Mouse (Mus musculus): ENCODE results near the gene Prdm2. TPM values are rescaled to one million over a fixed set of nuclear protein-coding genes. Genes with fewer than 3 reads are reported as not detected.

Gene Prdm2
- polyA plus RNA-seq, 1 experiment from 2014 or later, result 19.0 TPM

GRCm38 (mm10) chr4:143231790-143232422, 19.1 kb upstream of the Prdm2 start:
- Histone ChIP-seq H3K4me3 (no peak overlapping the region), H3K4me1 (no peaks in the 10 kb centered on the region), H3K36me3 (no peaks in the 10 kb centered on the region), H3K4me2 (replicated peaks) (no peak overlapping the region), H3K27me3 (replicated peaks) (no peaks in the 10 kb centered on the region), H3K27ac (no peak overlapping the region), H3K9me3 (peaks cover 5% of the 10 kb centered on the region; the same call in 1 of the 2 replicates), H3K9ac (no peak overlapping the region)
- 93% methylated on average over 10 of the region's 10 CpGs for WGBS
- ATAC-seq (ENCODE audit: low FRiP score, low read depth), result peak; percentile 50; the same call in 1 of the 2 replicates

- WGBS, result 72% methylated on average over 3 of the region's 3 CpGs
- Histone ChIP-seq H3K27me3 (replicated peaks) (no peaks in the 10 kb centered on the region), H3K9ac (no peak overlapping the region), H3K4me2 (replicated peaks) (no peak overlapping the region), H3K9me3 (peaks cover 5% of the 10 kb centered on the region; the same call in 1 of the 2 replicates), H3K36me3 (no peaks in the 10 kb centered on the region), H3K4me3 (no peak overlapping the region), H3K4me1 (no peaks in the 10 kb centered on the region), H3K27ac (no peak overlapping the region)
- ATAC-seq (ENCODE audit: low FRiP score, low read depth), result no peak
Observed at GRCm38 (mm10) chr4:143231110-143231509, 18.3 kb upstream of the Prdm2 start.

GRCm38 (mm10) chr4:143227976-143228375, 15.2 kb upstream of the Prdm2 start:
- 78% methylated on average over 5 of the region's 5 CpGs for WGBS
- no peaks in the 10 kb centered on the region for H3K27me3 ChIP-seq (replicated peaks)

DNA sequence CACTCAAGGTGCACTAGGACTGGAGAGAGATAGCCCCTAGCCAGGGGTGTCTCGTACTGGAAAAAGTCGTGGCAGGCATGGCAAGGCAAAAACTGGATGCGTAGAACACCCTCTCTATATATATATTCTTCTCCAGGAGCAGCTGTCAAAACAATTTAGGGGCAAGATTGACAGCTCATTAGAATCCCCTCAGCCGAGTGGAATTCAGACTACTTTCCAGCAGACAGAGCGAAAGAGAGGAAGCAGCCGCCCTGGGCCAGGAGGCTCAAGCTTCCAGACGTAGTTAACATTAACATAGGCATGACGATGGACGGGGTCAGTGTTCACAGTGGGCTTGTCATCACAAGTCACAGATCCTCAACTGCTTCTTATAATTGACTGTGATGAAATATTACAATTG, 13.1 kb upstream of the Prdm2 start:
- H3K27me3 ChIP-seq (replicated peaks), result no peaks in the 10 kb centered on the region
- ATAC-seq (ENCODE audit: low FRiP score, low read depth), result no peak
- H3K4me1 ChIP-seq, result no peaks in the 10 kb centered on the region
- H3K4me2 ChIP-seq (replicated peaks), result no peak overlapping the region
- H3K27ac ChIP-seq, result no peak overlapping the region
- no peak overlapping the region for H3K4me3 ChIP-seq
- WGBS, result 62% methylated on average over 9 of the region's 9 CpGs
- H3K9me3 ChIP-seq, result no peaks in the 10 kb centered on the region
- H3K9ac ChIP-seq, result no peak overlapping the region
- no peaks in the 10 kb centered on the region for H3K36me3 ChIP-seq

More at GRCm38 (mm10) chr4:143227976-143228375, 15.2 kb upstream of the Prdm2 start:
- Histone ChIP-seq H3K9ac (no peak overlapping the region), H3K27ac (no peak overlapping the region), H3K36me3 (no peaks in the 10 kb centered on the region), H3K4me1 (no peaks in the 10 kb centered on the region), H3K4me2 (replicated peaks) (no peak overlapping the region), H3K9me3 (no peaks in the 10 kb centered on the region), H3K4me3 (no peak overlapping the region)
- no peak for ATAC-seq (ENCODE audit: low FRiP score, low read depth)

DNA sequence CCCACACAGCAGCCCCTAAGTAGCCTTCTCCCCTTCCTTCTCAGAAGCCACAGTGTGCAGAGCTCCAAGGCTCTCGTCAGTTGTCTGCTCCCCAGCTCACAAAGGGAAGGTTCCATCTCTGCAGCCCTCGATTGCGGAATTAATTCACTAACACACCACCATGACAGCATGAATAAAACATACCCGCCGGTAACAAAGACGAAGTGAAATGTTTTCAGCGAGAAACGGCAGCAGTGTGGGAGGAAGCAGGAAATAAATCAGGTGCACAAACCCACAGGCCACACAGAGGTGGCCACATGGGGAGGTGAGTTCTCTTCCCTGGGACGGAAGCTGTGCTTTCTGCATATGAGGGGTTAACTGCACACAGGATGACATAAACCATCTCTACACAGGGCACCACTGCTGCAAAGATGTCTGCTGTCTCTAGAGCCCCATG, 6.5 kb upstream of the Prdm2 start:
- ATAC-seq (ENCODE audit: low FRiP score, low read depth), result peak; percentile 97
- H3K27ac ChIP-seq, result peak overlapping the region; percentile 50; the same call in 1 of the 2 replicates
- no peak overlapping the region for H3K4me3 ChIP-seq
- H3K4me1 ChIP-seq, result 0 out of 2 replicates have a peak, but pooled peaks cover 5% of the 10 kb centered on the region
- no peaks in the 10 kb centered on the region for H3K36me3 ChIP-seq
- WGBS, result 20% methylated on average over 9 of the region's 9 CpGs
- 0 out of 2 replicates have a peak overlapping the region, but pooled peaks have one; percentile 21 for H3K9ac ChIP-seq
- no peaks in the 10 kb centered on the region for H3K9me3 ChIP-seq
- H3K4me2 ChIP-seq (replicated peaks), result peak overlapping the region; percentile 42
- no peaks in the 10 kb centered on the region for H3K27me3 ChIP-seq (replicated peaks)

DNA sequence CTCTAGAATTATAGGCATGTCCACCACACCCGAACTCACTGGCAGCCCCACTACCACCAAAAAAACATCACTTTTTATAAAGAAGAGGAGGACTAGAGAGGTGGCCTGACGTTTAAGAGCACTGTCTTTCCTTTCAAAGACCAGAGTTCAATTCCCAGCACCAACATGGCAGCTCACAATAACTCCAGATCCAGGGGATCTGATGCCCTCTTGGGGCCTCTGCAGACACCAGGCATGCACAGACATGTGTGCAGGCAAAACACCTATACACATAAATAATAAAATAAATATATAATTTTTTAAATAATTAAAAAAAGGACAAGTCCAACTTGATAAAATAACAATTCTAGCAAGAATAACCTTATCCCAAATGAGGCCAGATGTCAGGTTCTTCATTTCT, 6.1 kb upstream of the Prdm2 start:
- no peak overlapping the region for H3K9ac ChIP-seq
- no peak for ATAC-seq (ENCODE audit: low FRiP score, low read depth)

GRCm38 (mm10) chr4:143217189-143217588, 4.4 kb upstream of the Prdm2 start:
- Histone ChIP-seq H3K27me3 (replicated peaks) (no peaks in the 10 kb centered on the region), H3K4me1 (peaks cover 10% of the 10 kb centered on the region), H3K4me2 (replicated peaks) (no peak overlapping the region), H3K27ac (no peak overlapping the region), H3K4me3 (no peak overlapping the region), H3K9me3 (no peaks in the 10 kb centered on the region), H3K36me3 (no peaks in the 10 kb centered on the region), H3K9ac (no peak overlapping the region)
- no peak for ATAC-seq (ENCODE audit: low FRiP score, low read depth)
- WGBS, result 84% methylated on average over 7 of the region's 7 CpGs

More for the DNA sequence above, 6.1 kb upstream of the Prdm2 start:
- Histone ChIP-seq H3K27ac (peak overlapping the region; percentile 50; the same call in 1 of the 2 replicates), H3K4me2 (replicated peaks) (peak overlapping the region; percentile 42; the same call in 1 of the 2 replicates), H3K9me3 (no peaks in the 10 kb centered on the region), H3K4me1 (0 out of 2 replicates have a peak, but pooled peaks cover 5% of the 10 kb centered on the region), H3K27me3 (replicated peaks) (no peaks in the 10 kb centered on the region), H3K4me3 (no peak overlapping the region), H3K36me3 (no peaks in the 10 kb centered on the region)
- 68% methylated on average over 2 of the region's 2 CpGs for WGBS

DNA sequence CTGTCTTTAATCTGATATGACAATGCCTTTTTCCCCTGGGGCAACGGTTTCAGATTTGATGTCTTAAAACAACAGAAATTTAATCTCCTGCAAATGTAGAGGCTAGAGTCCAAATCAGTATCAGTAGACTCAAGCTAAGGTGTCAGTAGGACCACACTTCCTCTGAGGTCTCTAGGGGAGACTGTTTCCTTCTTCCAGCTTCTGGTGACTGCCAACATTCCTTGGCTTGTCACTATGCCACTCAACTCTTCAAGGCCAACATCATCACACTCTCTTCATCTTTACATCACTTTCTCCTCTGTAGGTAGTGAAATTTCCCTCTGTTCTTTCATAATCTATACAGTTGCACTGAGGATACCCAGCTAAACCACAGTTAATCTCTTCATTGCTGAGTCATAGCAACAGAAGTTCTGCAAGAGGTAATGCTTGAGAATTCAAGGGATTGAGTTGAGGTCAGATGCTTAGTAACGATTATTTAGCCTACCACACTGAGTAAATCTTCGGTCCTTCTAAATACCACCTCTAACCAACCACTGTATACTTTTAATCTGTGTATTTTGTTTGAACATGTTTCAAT, 1.5 kb upstream of the Prdm2 start:
- ATAC-seq (ENCODE audit: low FRiP score, low read depth), result no peak
- Histone ChIP-seq H3K4me3 (no peak overlapping the region), H3K36me3 (no peaks in the 10 kb centered on the region), H3K4me1 (peaks cover 23% of the 10 kb centered on the region), H3K27ac (no peak overlapping the region), H3K9me3 (no peaks in the 10 kb centered on the region), H3K27me3 (replicated peaks) (no peaks in the 10 kb centered on the region), H3K4me2 (replicated peaks) (no peak overlapping the region), H3K9ac (no peak overlapping the region)
- WGBS, result 86% methylated on average over 3 of the region's 3 CpGs

DNA sequence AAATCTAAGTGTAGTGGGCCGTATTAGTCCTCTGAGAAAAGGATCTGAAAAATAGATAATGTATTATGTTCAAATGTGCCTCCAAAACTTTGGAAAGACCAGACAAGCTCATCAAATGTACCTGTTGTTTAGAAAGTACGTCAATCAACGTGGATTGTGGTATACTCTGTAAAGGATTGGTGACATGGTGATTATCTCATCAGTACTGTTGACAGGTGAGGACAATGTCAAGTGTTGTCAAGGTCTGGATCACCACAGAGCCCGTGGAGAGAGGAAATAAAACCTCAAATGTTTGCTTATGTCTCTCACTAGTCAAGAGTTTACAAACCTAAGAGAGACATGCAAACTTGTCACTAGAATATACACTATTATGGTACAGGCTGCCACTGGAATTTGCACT, 776 bp upstream of the Prdm2 start:
- Histone ChIP-seq H3K9me3 (no peaks in the 10 kb centered on the region), H3K4me1 (peaks cover 21% of the 10 kb centered on the region), H3K9ac (no peak overlapping the region), H3K4me3 (no peak overlapping the region), H3K36me3 (no peaks in the 10 kb centered on the region), H3K4me2 (replicated peaks) (no peak overlapping the region), H3K27ac (no peak overlapping the region), H3K27me3 (replicated peaks) (no peaks in the 10 kb centered on the region)
- whole genome bisulfite sequencing, result 90% methylated on average over 4 of the region's 4 CpGs
- no peak for ATAC-seq (ENCODE audit: low FRiP score, low read depth)

GRCm38 (mm10) chr4:143213175-143213479, 332 bp upstream of the Prdm2 start:
- 0 out of 2 replicates have a peak, but pooled peaks have one; percentile 5 for ATAC-seq (ENCODE audit: low FRiP score, low read depth)
- H3K4me3 ChIP-seq, result no peak overlapping the region
- H3K9ac ChIP-seq, result peak overlapping the region; percentile 95; the same call in 1 of the 2 replicates
- no peaks in the 10 kb centered on the region for H3K9me3 ChIP-seq
- H3K36me3 ChIP-seq, result no peaks in the 10 kb centered on the region
- H3K27me3 ChIP-seq (replicated peaks), result no peaks in the 10 kb centered on the region
- WGBS, result 95% methylated on average over 3 of the region's 3 CpGs
- H3K27ac ChIP-seq, result no peak overlapping the region
- peaks cover 21% of the 10 kb centered on the region for H3K4me1 ChIP-seq
- H3K4me2 ChIP-seq (replicated peaks), result peak overlapping the region; percentile 80

GRCm38 (mm10) chr4:143211584-143212340, 1.0 kb downstream of the Prdm2 start:
- Histone ChIP-seq H3K4me3 (peak overlapping the region; percentile 81), H3K27ac (peak overlapping the region; percentile 90), H3K36me3 (no peaks in the 10 kb centered on the region), H3K9me3 (no peaks in the 10 kb centered on the region), H3K27me3 (replicated peaks) (no peaks in the 10 kb centered on the region), H3K4me2 (replicated peaks) (peak overlapping the region; percentile 80), H3K9ac (peak overlapping the region; percentile 95), H3K4me1 (peaks cover 21% of the 10 kb centered on the region)
- 8% methylated on average over 43 of the region's 43 CpGs for WGBS
- peak; percentile 74 for ATAC-seq (ENCODE audit: low FRiP score, low read depth)

- 76% methylated on average over 2 of the region's 2 CpGs for WGBS
- peaks cover 21% of the 10 kb centered on the region for H3K4me1 ChIP-seq
- no peaks in the 10 kb centered on the region for H3K27me3 ChIP-seq (replicated peaks)
- H3K36me3 ChIP-seq, result no peaks in the 10 kb centered on the region
- no peak overlapping the region for H3K27ac ChIP-seq
- H3K9me3 ChIP-seq, result no peaks in the 10 kb centered on the region
- no peak for ATAC-seq (ENCODE audit: low FRiP score, low read depth)
- peak overlapping the region; percentile 28 for H3K4me2 ChIP-seq (replicated peaks)
- no peak overlapping the region for H3K9ac ChIP-seq
- no peak overlapping the region for H3K4me3 ChIP-seq
Observed at GRCm38 (mm10) chr4:143209997-143210396, 2.8 kb downstream of the Prdm2 start.

Data from neural tube, embryonic 12.5 days (tissue).